Comparison of ENCODE assay signal across 14 mouse cellular contexts in genomic region chr19:17263679-17264370, GRCm38 (mm10).
A peak's percentile ranks its signal among the peaks of the same experiment; 100 is the strongest.
DNase-seq lines count a peak whose midpoint lies in the region; ATAC-seq and TF ChIP-seq lines count a peak whose summit lies in the region.
"Had no signal": no experiment of that assay in that cellular context is flagged by ENCODE, and none has a peak within 500 bp of the region (broad histone marks: within the 10 kb centered on the region; RNA-seq: fewer than 3 reads in every experiment).

No protein-coding gene starts in this region.

- DNase-seq in kidney, adult 11 months, result peak; percentile 33
- DNase-seq in kidney, adult 18-20 months, result no peak
- peak; percentile 63 for DNase-seq in CD4-positive helper T cell, adult 2 months (ENCODE audit: low read depth, low spot score)
- peak; percentile 14 for DNase-seq in liver, embryonic 13.5 days
- DNase-seq in left cerebral cortex, postnatal 4 days, result no peak
- no peak for DNase-seq in thymus, postnatal 4 days
- no peak for DNase-seq in frontal cortex, adult 2 months (ENCODE audit: extremely low spot score in 1 of 2, low spot score in 1 of 2)
- DNase-seq: adrenal gland, postnatal 36 days; cerebellum, adult 11 months; right cerebral cortex, postnatal 4 days had no signal

- no peaks in the 10 kb centered on the region for H3K27me3 ChIP-seq in liver, embryonic 13.5 days
- H3K27me3 ChIP-seq: hindbrain, embryonic 13.5 days; lung, embryonic 15.5 days had no signal

- H3K27ac ChIP-seq in embryonic fibroblast, embryonic 13.5 days (ENCODE audit: insufficient read depth, low read length), result peak overlapping the region; percentile 30; the same call in 1 of the 2 replicates
- no peak overlapping the region for H3K27ac ChIP-seq in liver, embryonic 13.5 days
- H3K27ac ChIP-seq: hindbrain, embryonic 13.5 days; lung, embryonic 15.5 days had no signal

- no peak for TF ChIP-seq CTCF in embryonic fibroblast, embryonic 13.5 days (IDR thresholded peaks at IDR 0.05; ENCODE audit: borderline replicate concordance, insufficient read depth, low read length)

- 53% methylated on average over 13 of the region's 13 CpGs for WGBS in liver, embryonic 13.5 days (ENCODE audit: insufficient replicate concordance)

- no peak for TF ChIP-seq POLR2A in embryonic fibroblast, embryonic 13.5 days (IDR thresholded peaks at IDR 0.05; ENCODE audit: low read depth, low read length)

- ATAC-seq in liver, embryonic 13.5 days (ENCODE audit: low read depth), result peak; percentile 74; the same call in 1 of the 2 replicates

- H3K9ac ChIP-seq in liver, embryonic 13.5 days, result no peak overlapping the region
- H3K9ac ChIP-seq: hindbrain, embryonic 13.5 days; lung, embryonic 15.5 days had no signal

- peaks cover 13% of the 10 kb centered on the region for H3K4me1 ChIP-seq in embryonic fibroblast, embryonic 13.5 days (ENCODE audit: control insufficient read depth, insufficient read depth, low read length)
- peaks cover 8% of the 10 kb centered on the region; the same call in 1 of the 2 replicates for H3K4me1 ChIP-seq in liver, embryonic 13.5 days (replicated peaks)
- H3K4me1 ChIP-seq: hindbrain, embryonic 13.5 days; lung, embryonic 15.5 days had no signal

- intact Hi-C loops in left cerebral cortex, postnatal 4 days (cut with DNase I), result no loop called here

- no peak overlapping the region for H3K4me2 ChIP-seq in liver, embryonic 13.5 days
- H3K4me2 ChIP-seq: heart, embryonic 11.5 days; hindbrain, embryonic 13.5 days; lung, embryonic 15.5 days had no signal

- no peak overlapping the region for H3K4me3 ChIP-seq in embryonic fibroblast, embryonic 13.5 days (ENCODE audit: insufficient read depth, low read length)
- H3K4me3 ChIP-seq in liver, embryonic 13.5 days (replicated peaks), result no peak overlapping the region
- H3K4me3 ChIP-seq: hindbrain, embryonic 13.5 days; lung, embryonic 15.5 days had no signal

- H3K36me3 ChIP-seq in liver, embryonic 13.5 days, result no peaks in the 10 kb centered on the region
- H3K36me3 ChIP-seq: hindbrain, embryonic 13.5 days; lung, embryonic 15.5 days had no signal

- H3K9me3 ChIP-seq in liver, embryonic 13.5 days (replicated peaks), result no peaks in the 10 kb centered on the region
- H3K9me3 ChIP-seq: hindbrain, embryonic 13.5 days; lung, embryonic 15.5 days had no signal

Comparison
In these comparisons a context has a peak if more than half of its experiments do, and no peak if none do; other contexts are left out.
1. DNase-seq: peak in kidney, adult 11 months (single experiment), CD4-positive helper T cell, adult 2 months (single experiment) and liver, embryonic 13.5 days (single experiment); none in kidney, adult 18-20 months (single experiment), left cerebral cortex, postnatal 4 days (single experiment), thymus, postnatal 4 days (single experiment) and frontal cortex, adult 2 months (0 of 2).